Mouse (Mus musculus) kidney, postnatal 10 days (tissue): ENCODE results near the gene Slc25a48.
A peak's percentile ranks its signal among the peaks of the same experiment; 100 is the strongest.

Experiments
- DNase-seq: peaks from one replicate; pipeline ENCODE4 v3.0.0; 2021; ENCODE audit warnings: mixed read lengths

Gene Slc25a48

GRCm38 (mm10) chr13:56438211-56439075 lies at the start of gene Slc25a48:
TSS of gene Slc25a48 (plus strand) at chr13:56438355.
- DNase-seq = peak; percentile 59

GRCm38 (mm10) chr13:56397572-56397971 lies 40.6 kb upstream of the Slc25a48 start:
- peak; percentile 79 for DNase-seq

- no peak for DNase-seq
Observed at GRCm38 (mm10) chr13:56401186-56401585, 37.0 kb upstream of the Slc25a48 start.

GRCm38 (mm10) chr13:56403381-56404086 lies 34.6 kb upstream of the Slc25a48 start:
- DNase-seq = no peak

- no peak for DNase-seq
Observed at GRCm38 (mm10) chr13:56404511-56405140, 33.5 kb upstream of the Slc25a48 start.

- DNase-seq = no peak
Observed at GRCm38 (mm10) chr13:56412286-56412873, 25.8 kb upstream of the Slc25a48 start.

- no peak for DNase-seq
Observed at GRCm38 (mm10) chr13:56418685-56419483, 19.3 kb upstream of the Slc25a48 start.

GRCm38 (mm10) chr13:56419538-56419937 lies 18.6 kb upstream of the Slc25a48 start:
- DNase-seq = no peak

GRCm38 (mm10) chr13:56422072-56422723 lies 16.0 kb upstream of the Slc25a48 start:
- peak; percentile 90 for DNase-seq

GRCm38 (mm10) chr13:56425931-56426330 lies 12.2 kb upstream of the Slc25a48 start:
- DNase-seq = no peak

GRCm38 (mm10) chr13:56426365-56426764 lies 11.8 kb upstream of the Slc25a48 start, which contains the start of gene Gm3045:
TSS of gene Gm3045 (plus strand) at chr13:56426594.
- DNase-seq = no peak

GRCm38 (mm10) chr13:56428724-56429500 lies 9.2 kb upstream of the Slc25a48 start:
- DNase-seq = peak; percentile 90

GRCm38 (mm10) chr13:56432496-56432895 lies 5.7 kb upstream of the Slc25a48 start:
- no peak for DNase-seq

- peak; percentile 81 for DNase-seq
Observed at GRCm38 (mm10) chr13:56433466-56433865, 4.7 kb upstream of the Slc25a48 start.

- peak; percentile 65 for DNase-seq
Observed at GRCm38 (mm10) chr13:56434311-56434751, 3.8 kb upstream of the Slc25a48 start.

- DNase-seq = no peak
Observed at GRCm38 (mm10) chr13:56435615-56436287, 2.4 kb upstream of the Slc25a48 start.

GRCm38 (mm10) chr13:56443411-56443810 lies 5.3 kb downstream of the Slc25a48 start:
- DNase-seq = no peak

GRCm38 (mm10) chr13:56444112-56444511 lies 6.0 kb downstream of the Slc25a48 start:
- DNase-seq = no peak

- DNase-seq = no peak
Observed at GRCm38 (mm10) chr13:56444996-56445395, 6.8 kb downstream of the Slc25a48 start.
